Mouse (Mus musculus) bone marrow, adult 2 months (tissue): Measurements from ENCODE around the gene Klk1b26.

Source experiments
- CTCF ChIP-seq: fragments of 200-500 bp; IDR thresholded peaks from 2 replicates; pipeline ENCODE4 v1.5.1; 2011; ENCODE audit warnings: low read length, control low read depth; ENCODE audit not compliant: control insufficient read depth, insufficient read depth
- POLR2A ChIP-seq: fragments of 200-500 bp; IDR thresholded peaks from 2 replicates; pipeline ENCODE4 v1.6.1; 2011; ENCODE audit warnings: low read depth, mild to moderate bottlenecking, control low read depth, low read length, borderline replicate concordance; ENCODE audit not compliant: control insufficient read depth

GRCm38 (mm10) chr7:43967612-43968011 is 44.4 kb upstream of the Klk1b26 start:
- no peak for TF ChIP-seq POLR2A
- no peak for TF ChIP-seq CTCF
